Mouse (Mus musculus): ENCODE measurements around the gene B3gnt8. TPM values are rescaled to one million over a fixed set of nuclear protein-coding genes. Genes with fewer than 3 reads are reported as not detected.

Gene B3gnt8
- polyA plus RNA-seq (2014; fragmentation: Illumina TruSeq; extraction: RNeasy Lipid Tissue Mini Kit (QIAGEN cat#74804); ENCODE audit: low read depth, low replicate concordance), result not detected

GRCm38 (mm10) chr7:25626509-25627430 is at the start of gene B3gnt8:
Gene B3gnt8 (plus strand): TSS chr7:25626654.

GRCm38 (mm10) chr7:25615706-25616011 is 10.8 kb upstream of the B3gnt8 start, which contains the start of gene Erich4:
Gene Erich4 (minus strand): TSS chr7:25615892.

GRCm38 (mm10) chr7:25618865-25619721 is 7.4 kb upstream of the B3gnt8 start, which contains the start of gene Dmac2:
Gene Dmac2 (plus strand): TSS chr7:25619414.

GRCm38 (mm10) chr7:25658657-25659472 is 32.4 kb downstream of the B3gnt8 start, which contains the start of the genes Bckdha and Exosc5:
Gene Bckdha (minus strand): TSS chr7:25658981.
Gene Exosc5 (plus strand): TSS chr7:25659164.

GRCm38 (mm10) chr7:25674719-25675300 is 48.4 kb downstream of the B3gnt8 start, which contains the start of gene Tmem91:
Gene Tmem91 (minus strand): TSS chr7:25675166.

GRCm38 (mm10) chr7:25680514-25681258 is 54.2 kb downstream of the B3gnt8 start, which contains the start of gene B9d2:
Gene B9d2 (plus strand): TSS chr7:25680780.

Other genes starting within 250 kb of the B3gnt8 start
- 5.8 TPM for gene Lipe, start 227.9 kb upstream of the B3gnt8 start, polyA plus RNA-seq (2014; fragmentation: Illumina TruSeq; extraction: RNeasy Lipid Tissue Mini Kit (QIAGEN cat#74804); ENCODE audit: low read depth, low replicate concordance)
- not detected for gene Cxcl17, start 213.8 kb upstream of the B3gnt8 start, polyA plus RNA-seq (2014; fragmentation: Illumina TruSeq; extraction: RNeasy Lipid Tissue Mini Kit (QIAGEN cat#74804); ENCODE audit: low read depth, low replicate concordance)
- gene Ceacam1, start 149.1 kb upstream of the B3gnt8 start, polyA plus RNA-seq (2014; fragmentation: Illumina TruSeq; extraction: RNeasy Lipid Tissue Mini Kit (QIAGEN cat#74804); ENCODE audit: low read depth, low replicate concordance), result 69.6 TPM
- gene Ceacam2, start 86.8 kb upstream of the B3gnt8 start, polyA plus RNA-seq (2014; fragmentation: Illumina TruSeq; extraction: RNeasy Lipid Tissue Mini Kit (QIAGEN cat#74804); ENCODE audit: low read depth, low replicate concordance), result not detected
- not detected for gene Erich4, start 10.8 kb upstream of the B3gnt8 start, polyA plus RNA-seq (2014; fragmentation: Illumina TruSeq; extraction: RNeasy Lipid Tissue Mini Kit (QIAGEN cat#74804); ENCODE audit: low read depth, low replicate concordance)
- gene Dmac2, start 7.2 kb upstream of the B3gnt8 start, polyA plus RNA-seq (2014; fragmentation: Illumina TruSeq; extraction: RNeasy Lipid Tissue Mini Kit (QIAGEN cat#74804); ENCODE audit: low read depth, low replicate concordance), result 10.8 TPM
- not detected for gene Bckdha, start 32.3 kb downstream of the B3gnt8 start, polyA plus RNA-seq (2014; fragmentation: Illumina TruSeq; extraction: RNeasy Lipid Tissue Mini Kit (QIAGEN cat#74804); ENCODE audit: low read depth, low replicate concordance)
- 0.29 TPM for gene Exosc5, start 32.5 kb downstream of the B3gnt8 start, polyA plus RNA-seq (2014; fragmentation: Illumina TruSeq; extraction: RNeasy Lipid Tissue Mini Kit (QIAGEN cat#74804); ENCODE audit: low read depth, low replicate concordance)
- not detected for gene Tmem91, start 48.5 kb downstream of the B3gnt8 start, polyA plus RNA-seq (2014; fragmentation: Illumina TruSeq; extraction: RNeasy Lipid Tissue Mini Kit (QIAGEN cat#74804); ENCODE audit: low read depth, low replicate concordance)
- not detected for gene B9d2, start 54.1 kb downstream of the B3gnt8 start, polyA plus RNA-seq (2014; fragmentation: Illumina TruSeq; extraction: RNeasy Lipid Tissue Mini Kit (QIAGEN cat#74804); ENCODE audit: low read depth, low replicate concordance)
- gene Tgfb1, start 60.3 kb downstream of the B3gnt8 start, polyA plus RNA-seq (2014; fragmentation: Illumina TruSeq; extraction: RNeasy Lipid Tissue Mini Kit (QIAGEN cat#74804); ENCODE audit: low read depth, low replicate concordance), result 3.4 TPM
- gene Ccdc97, start 92.4 kb downstream of the B3gnt8 start, polyA plus RNA-seq (2014; fragmentation: Illumina TruSeq; extraction: RNeasy Lipid Tissue Mini Kit (QIAGEN cat#74804); ENCODE audit: low read depth, low replicate concordance), result 2.7 TPM
- 34.8 TPM for gene Hnrnpul1, start 128.1 kb downstream of the B3gnt8 start, polyA plus RNA-seq (2014; fragmentation: Illumina TruSeq; extraction: RNeasy Lipid Tissue Mini Kit (QIAGEN cat#74804); ENCODE audit: low read depth, low replicate concordance)
- 26.1 TPM for gene Axl, start 162.1 kb downstream of the B3gnt8 start, polyA plus RNA-seq (2014; fragmentation: Illumina TruSeq; extraction: RNeasy Lipid Tissue Mini Kit (QIAGEN cat#74804); ENCODE audit: low read depth, low replicate concordance)
- 0.17 TPM for gene Cyp2s1, start 190.3 kb downstream of the B3gnt8 start, polyA plus RNA-seq (2014; fragmentation: Illumina TruSeq; extraction: RNeasy Lipid Tissue Mini Kit (QIAGEN cat#74804); ENCODE audit: low read depth, low replicate concordance)